Mouse (Mus musculus): ENCODE results near the gene Ndufa8. TPM values are rescaled to one million over a fixed set of nuclear protein-coding genes. Genes with fewer than 3 reads are reported as not detected.

Gene Ndufa8
- total RNA-seq (2017) = 43.2 and 54.3 TPM in 2 replicates

- peak; percentile 91 to 94 for ATAC-seq (replicated peaks in 1 of 2; ENCODE audit: insufficient read depth in 1 of 2, low FRiP score in 2 of 2, low TSS enrichment in 1 of 2, low read depth in 1 of 2, poor library complexity in 2 of 2, severe bottlenecking in 2 of 2)
Measured at GRCm38 (mm10) chr2:36048748-36049566, at the start of gene Ndufa8, which contains the start of gene Morn5. TSS of gene Ndufa8 (minus strand) at chr2:36049406. TSS of gene Morn5 (plus strand) at chr2:36049458.

- ATAC-seq (replicated peaks in 1 of 2; ENCODE audit: insufficient read depth in 1 of 2, low FRiP score in 2 of 2, low TSS enrichment in 1 of 2, low read depth in 1 of 2, poor library complexity in 2 of 2, severe bottlenecking in 2 of 2) = no peak
Measured at GRCm38 (mm10) chr2:36098021-36098420, 48.8 kb upstream of the Ndufa8 start.

DNA sequence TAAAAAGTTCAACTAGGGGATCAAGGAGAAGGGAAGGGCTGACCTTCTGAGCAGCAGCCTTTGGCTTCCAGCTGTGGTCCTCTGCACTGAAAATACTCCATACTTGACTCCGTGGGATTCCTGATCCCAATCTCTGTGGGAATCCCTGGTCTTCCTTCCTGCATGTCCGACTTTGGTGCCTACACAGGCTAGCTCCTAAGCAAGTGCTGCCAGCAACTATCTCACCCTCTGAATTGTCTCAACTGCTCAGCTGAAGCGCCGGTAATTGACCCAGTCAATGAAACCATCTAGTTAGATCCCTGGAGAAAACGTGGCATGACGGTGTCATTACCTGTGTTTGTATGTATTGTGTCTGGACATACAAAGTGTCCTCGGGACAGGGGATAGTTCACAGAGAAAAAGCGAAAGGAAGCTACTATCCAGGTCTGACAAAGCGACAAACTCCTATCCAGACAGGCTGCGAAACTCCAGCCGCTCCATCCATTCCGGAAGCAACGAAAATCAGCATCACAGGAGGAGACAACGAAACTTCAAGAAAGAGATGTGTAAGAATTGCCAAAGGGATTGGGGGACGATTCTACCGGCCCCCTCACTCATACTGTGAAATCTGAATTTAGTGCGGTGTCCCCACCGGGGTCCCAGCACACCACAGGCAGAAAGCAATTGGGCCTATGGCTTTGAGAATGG lies 48.1 kb upstream of the Ndufa8 start:
- ATAC-seq (replicated peaks in 1 of 2; ENCODE audit: insufficient read depth in 1 of 2, low FRiP score in 2 of 2, low TSS enrichment in 1 of 2, low read depth in 1 of 2, poor library complexity in 2 of 2, severe bottlenecking in 2 of 2) = no peak

GRCm38 (mm10) chr2:36093914-36094475 lies 44.8 kb upstream of the Ndufa8 start:
- no peak for ATAC-seq (replicated peaks in 1 of 2; ENCODE audit: insufficient read depth in 1 of 2, low FRiP score in 2 of 2, low TSS enrichment in 1 of 2, low read depth in 1 of 2, poor library complexity in 2 of 2, severe bottlenecking in 2 of 2)

DNA sequence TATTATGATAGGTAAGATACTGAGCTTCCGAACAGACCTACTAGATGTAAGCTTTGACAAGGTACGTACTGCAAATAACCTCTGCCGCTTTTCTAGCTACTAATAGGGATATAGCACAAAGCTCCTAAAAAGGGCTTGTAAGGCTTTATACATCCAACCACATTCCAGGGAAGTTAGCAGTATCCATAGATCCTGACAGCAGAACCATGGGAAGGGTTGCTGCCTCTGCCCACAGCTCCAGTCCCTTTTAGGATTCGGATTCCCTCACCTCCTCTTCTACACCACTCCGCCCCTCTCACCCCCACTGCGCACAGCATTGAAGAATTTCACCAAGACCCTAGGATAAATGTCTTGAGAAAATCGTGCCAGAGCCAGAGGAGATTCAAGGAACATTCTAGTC lies 44.1 kb upstream of the Ndufa8 start:
- ATAC-seq (replicated peaks in 1 of 2; ENCODE audit: insufficient read depth in 1 of 2, low FRiP score in 2 of 2, low TSS enrichment in 1 of 2, low read depth in 1 of 2, poor library complexity in 2 of 2, severe bottlenecking in 2 of 2) = no peak

GRCm38 (mm10) chr2:36092748-36093147 lies 43.5 kb upstream of the Ndufa8 start:
- peak in 1 of 2 experiments; percentile 37; a peak in 2 of 4 replicates for ATAC-seq (replicated peaks in 1 of 2; ENCODE audit: insufficient read depth in 1 of 2, low FRiP score in 2 of 2, low TSS enrichment in 1 of 2, low read depth in 1 of 2, poor library complexity in 2 of 2, severe bottlenecking in 2 of 2)

DNA sequence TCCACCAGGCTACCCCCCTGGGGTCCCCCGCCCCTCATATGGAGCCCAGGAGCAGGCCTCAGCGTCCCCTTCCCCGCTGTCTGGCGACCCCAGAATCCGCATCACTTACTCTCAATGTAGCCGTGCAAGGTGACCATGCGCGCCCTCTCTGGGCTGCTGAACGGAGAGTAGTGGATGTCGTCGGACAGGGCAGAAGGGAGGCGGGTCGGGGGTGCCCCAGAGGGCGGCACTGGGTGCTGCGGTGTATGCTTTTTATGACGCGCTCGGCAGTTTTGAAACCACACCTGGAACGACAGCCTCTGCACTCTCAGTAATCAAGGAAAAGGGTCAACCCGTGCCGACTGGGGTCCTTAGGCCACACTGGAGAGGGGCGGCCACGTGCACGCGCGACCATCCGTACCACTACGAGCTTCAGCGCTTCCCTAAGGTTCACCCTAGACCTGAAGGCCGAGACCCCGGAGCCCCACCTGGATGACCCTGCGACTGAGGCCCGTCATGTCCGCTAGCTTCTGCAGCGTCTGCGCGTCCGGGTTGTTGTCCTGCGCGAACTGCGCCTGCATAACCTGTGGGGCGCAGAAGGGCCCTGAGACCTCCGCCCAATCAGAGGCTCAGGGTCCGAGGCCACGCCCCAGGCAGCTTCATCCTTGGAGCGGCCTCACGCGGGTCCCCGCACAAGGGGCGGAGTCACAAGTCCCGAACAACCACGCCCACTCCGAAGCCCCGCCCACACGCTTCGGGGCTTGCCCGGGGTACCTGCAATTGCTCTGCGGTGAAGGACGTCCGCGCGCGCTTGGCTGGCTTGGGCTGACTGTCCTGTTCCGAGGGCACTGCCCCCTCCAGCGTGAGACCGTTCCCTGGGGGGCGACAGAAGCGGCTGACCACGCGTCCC lies 41.9 kb upstream of the Ndufa8 start:
- ATAC-seq (replicated peaks in 1 of 2; ENCODE audit: insufficient read depth in 1 of 2, low FRiP score in 2 of 2, low TSS enrichment in 1 of 2, low read depth in 1 of 2, poor library complexity in 2 of 2, severe bottlenecking in 2 of 2) = peak; percentile 54 to 62; a peak in 3 of 4 replicates

GRCm38 (mm10) chr2:36089190-36089589 lies 40.0 kb upstream of the Ndufa8 start:
- no peak for ATAC-seq (replicated peaks in 1 of 2; ENCODE audit: insufficient read depth in 1 of 2, low FRiP score in 2 of 2, low TSS enrichment in 1 of 2, low read depth in 1 of 2, poor library complexity in 2 of 2, severe bottlenecking in 2 of 2)

DNA sequence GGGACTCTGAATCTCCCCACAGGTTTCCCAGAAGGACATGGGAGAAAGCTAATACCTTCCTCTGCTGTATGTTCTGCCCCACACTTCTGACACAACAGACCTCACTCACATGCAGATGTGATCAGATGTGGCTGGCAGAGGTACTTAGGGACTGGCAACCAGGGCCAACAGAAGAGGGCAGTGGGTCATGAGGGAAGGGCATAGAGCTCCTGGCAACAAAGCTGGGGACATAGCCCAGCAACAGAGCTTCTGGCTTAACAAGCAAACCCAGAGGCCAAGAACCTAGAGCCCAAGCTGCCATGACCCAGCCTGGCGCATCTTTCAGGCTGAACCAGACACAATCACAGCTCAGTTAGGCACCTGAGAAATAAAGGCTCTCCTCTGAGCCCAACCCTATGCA lies 35.8 kb upstream of the Ndufa8 start:
- ATAC-seq (replicated peaks in 1 of 2; ENCODE audit: insufficient read depth in 1 of 2, low FRiP score in 2 of 2, low TSS enrichment in 1 of 2, low read depth in 1 of 2, poor library complexity in 2 of 2, severe bottlenecking in 2 of 2) = no peak

DNA sequence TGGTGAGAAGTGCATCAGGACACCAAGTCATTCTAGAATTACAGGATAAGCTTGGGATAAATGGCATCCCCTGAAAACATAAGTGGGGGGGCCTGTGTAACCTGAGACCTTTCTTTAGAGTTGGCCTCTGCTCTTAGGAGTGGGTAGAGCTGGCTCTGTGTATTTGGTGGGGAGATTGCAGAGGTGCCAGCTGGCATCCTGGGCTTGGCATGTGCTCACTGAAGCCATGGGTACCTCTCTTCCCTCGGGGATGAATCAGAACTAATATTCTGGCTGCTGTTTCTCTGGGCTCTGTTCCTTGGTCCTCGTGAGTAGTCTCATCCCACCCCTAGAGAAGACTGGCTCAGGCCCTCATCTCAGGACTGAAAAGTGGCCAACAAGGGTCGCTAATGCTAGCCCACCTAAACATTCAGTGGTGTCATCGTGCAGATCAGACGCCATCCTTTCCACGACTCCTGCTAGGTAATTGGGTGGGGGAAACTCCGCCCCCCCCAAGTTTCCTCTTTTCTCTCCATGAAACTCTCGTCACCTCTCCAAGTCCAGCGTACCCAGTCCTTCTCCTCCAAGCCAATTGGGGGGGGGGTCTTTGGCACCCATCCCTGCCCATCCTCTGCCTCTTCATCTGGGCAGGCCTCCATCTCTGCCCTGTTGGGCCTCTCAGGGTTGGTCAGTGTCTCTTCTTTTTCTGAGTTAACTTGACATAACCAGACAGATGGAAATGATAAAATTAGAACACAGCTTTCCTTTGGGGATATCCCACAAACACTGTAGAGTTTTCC lies 33.8 kb upstream of the Ndufa8 start:
- no peak for ATAC-seq (replicated peaks in 1 of 2; ENCODE audit: insufficient read depth in 1 of 2, low FRiP score in 2 of 2, low TSS enrichment in 1 of 2, low read depth in 1 of 2, poor library complexity in 2 of 2, severe bottlenecking in 2 of 2)

- ATAC-seq (replicated peaks in 1 of 2; ENCODE audit: insufficient read depth in 1 of 2, low FRiP score in 2 of 2, low TSS enrichment in 1 of 2, low read depth in 1 of 2, poor library complexity in 2 of 2, severe bottlenecking in 2 of 2) = no peak
Measured at GRCm38 (mm10) chr2:36081446-36081845, 32.2 kb upstream of the Ndufa8 start.

GRCm38 (mm10) chr2:36077160-36077761 lies 28.1 kb upstream of the Ndufa8 start:
- ATAC-seq (replicated peaks in 1 of 2; ENCODE audit: insufficient read depth in 1 of 2, low FRiP score in 2 of 2, low TSS enrichment in 1 of 2, low read depth in 1 of 2, poor library complexity in 2 of 2, severe bottlenecking in 2 of 2) = no peak

GRCm38 (mm10) chr2:36075210-36075609 lies 26.0 kb upstream of the Ndufa8 start:
- ATAC-seq (replicated peaks in 1 of 2; ENCODE audit: insufficient read depth in 1 of 2, low FRiP score in 2 of 2, low TSS enrichment in 1 of 2, low read depth in 1 of 2, poor library complexity in 2 of 2, severe bottlenecking in 2 of 2) = peak in 1 of 2 experiments; percentile 43; a peak in 1 of 4 replicates

GRCm38 (mm10) chr2:36073781-36074180 lies 24.6 kb upstream of the Ndufa8 start:
- ATAC-seq (replicated peaks in 1 of 2; ENCODE audit: insufficient read depth in 1 of 2, low FRiP score in 2 of 2, low TSS enrichment in 1 of 2, low read depth in 1 of 2, poor library complexity in 2 of 2, severe bottlenecking in 2 of 2) = peak; percentile 46 to 47; a peak in 2 of 4 replicates

DNA sequence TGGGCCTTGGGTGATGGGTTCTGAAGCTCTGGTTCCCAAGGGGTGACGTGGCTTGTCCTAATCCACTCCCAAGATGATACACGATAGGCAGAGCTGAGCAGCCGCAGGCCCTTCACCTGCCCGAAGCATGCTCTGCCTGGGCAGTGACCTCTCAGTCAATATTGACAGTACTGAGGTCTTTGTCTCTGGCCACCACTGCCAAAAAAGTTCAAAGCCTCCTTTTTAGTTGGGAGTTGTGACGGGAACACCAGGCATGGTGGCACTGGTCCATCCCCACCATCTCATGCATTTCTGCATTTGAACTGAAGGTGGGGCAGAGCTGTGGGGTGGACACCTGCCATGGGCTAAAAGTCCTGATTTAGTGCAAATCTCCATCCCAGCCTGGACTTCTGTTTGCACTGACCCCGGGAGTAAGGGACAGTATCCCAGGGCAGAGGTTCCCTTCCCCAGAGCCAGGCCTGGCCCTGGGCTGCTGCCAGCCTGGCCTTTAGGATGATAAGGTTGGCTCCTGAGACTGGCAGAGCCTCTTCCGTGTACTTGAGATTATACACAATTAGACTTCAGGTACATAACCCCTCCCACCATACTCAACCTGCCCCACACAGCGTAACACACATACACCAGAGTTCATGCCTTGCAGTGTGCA lies 22.6 kb upstream of the Ndufa8 start:
- no peak for ATAC-seq (replicated peaks in 1 of 2; ENCODE audit: insufficient read depth in 1 of 2, low FRiP score in 2 of 2, low TSS enrichment in 1 of 2, low read depth in 1 of 2, poor library complexity in 2 of 2, severe bottlenecking in 2 of 2)

DNA sequence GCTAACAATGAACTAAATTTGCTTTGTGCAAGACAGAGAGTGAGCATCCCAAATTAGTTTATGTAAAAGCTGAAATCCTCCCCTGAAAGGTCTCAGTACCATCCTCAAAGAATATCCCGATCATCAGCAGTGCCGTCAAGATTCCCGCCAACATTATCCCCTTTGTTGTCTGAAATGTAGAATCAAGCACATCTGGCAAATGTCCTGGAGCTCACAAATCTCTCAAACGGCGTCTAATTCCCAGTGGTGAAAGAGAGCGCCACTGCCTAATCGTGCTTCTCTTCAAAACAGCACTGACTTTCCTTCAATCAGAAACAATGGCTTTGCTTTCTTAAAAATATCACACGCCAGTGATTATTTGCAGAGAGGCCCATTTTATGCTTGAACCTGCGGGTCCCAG lies 17.9 kb upstream of the Ndufa8 start:
- ATAC-seq (replicated peaks in 1 of 2; ENCODE audit: insufficient read depth in 1 of 2, low FRiP score in 2 of 2, low TSS enrichment in 1 of 2, low read depth in 1 of 2, poor library complexity in 2 of 2, severe bottlenecking in 2 of 2) = no peak
